Mouse (Mus musculus) adrenal gland, adult 18-20 months (tissue): ENCODE measurements around the gene Tmco3. TPM values are rescaled to one million over a fixed set of nuclear protein-coding genes. Genes with fewer than 3 reads are reported as not detected.

Experiments used
- DNase-seq, 2 experiments: peaks; one replicate each; pipeline ENCODE4 v3.0.0; 2021 to 2022; ENCODE audit warnings: low spot score in 2 of 2
- long read RNA-seq, 2 experiments: library from polyadenylated mRNA; stranded (forward); transcript quantifications; one replicate each; pipeline ENCODE4 v2.0.0; 2021
- total RNA-seq, 2 experiments: library from RNA; stranded (reverse); gene quantifications; 1 replicate in 1 of 2; 2 replicates in 1 of 2; pipeline ENCODE4 v1.2.3; 2021

Gene Tmco3
- total RNA-seq: 10 to 100 TPM; 31.2 to 33.2 TPM
- long read RNA-seq, experiment 1, full-length matches to known transcripts: 20 of 48 reads
- long read RNA-seq, experiment 1, partial matches to known transcripts: 0 of 48 reads
- long read RNA-seq, experiment 1, other reads (novel, unspliced or antisense): 28 of 48 reads
- long read RNA-seq, experiment 2, full-length matches to known transcripts: 49 of 130 reads
- long read RNA-seq, experiment 2, partial matches to known transcripts: 9 of 130 reads
- long read RNA-seq, experiment 2, other reads (novel, unspliced or antisense): 72 of 130 reads

- DNase-seq: peak; percentile 94 to 95
These were observed at the start of gene Tmco3, which contains the start of gene Dcun1d2 for GRCm38 (mm10) chr8:13287692-13288623. Tmco3 (plus strand) TSS chr8:13288190. Dcun1d2 (minus strand) TSS chr8:13288131.

- no peak for DNase-seq
These were observed 47.9 kb upstream of the Tmco3 start for GRCm38 (mm10) chr8:13240055-13240454.

GRCm38 (mm10) chr8:13240691-13241090 is 47.3 kb upstream of the Tmco3 start:
- no peak for DNase-seq

GRCm38 (mm10) chr8:13242985-13243870 is 44.8 kb upstream of the Tmco3 start:
- no peak for DNase-seq

- no peak for DNase-seq
These were observed 43.6 kb upstream of the Tmco3 start for GRCm38 (mm10) chr8:13244343-13244880.

GRCm38 (mm10) chr8:13252837-13253236 is 35.2 kb upstream of the Tmco3 start:
- no peak for DNase-seq

- DNase-seq: no peak
These were observed 34.6 kb upstream of the Tmco3 start for GRCm38 (mm10) chr8:13253413-13253812.

GRCm38 (mm10) chr8:13254019-13254418 is 34.0 kb upstream of the Tmco3 start, which contains the start of gene Adprhl1:
Adprhl1 (minus strand) TSS chr8:13254162.
- DNase-seq: peak; percentile 56 to 66

GRCm38 (mm10) chr8:13263376-13263775 is 24.6 kb upstream of the Tmco3 start:
- no peak for DNase-seq

GRCm38 (mm10) chr8:13267566-13267965 is 20.4 kb upstream of the Tmco3 start:
- DNase-seq: no peak

- DNase-seq: no peak
These were observed 15.2 kb upstream of the Tmco3 start for GRCm38 (mm10) chr8:13272834-13273233.

GRCm38 (mm10) chr8:13276941-13277447 is 11.0 kb upstream of the Tmco3 start:
- DNase-seq: no peak

- DNase-seq: no peak
These were observed 4.8 kb upstream of the Tmco3 start for GRCm38 (mm10) chr8:13283200-13283599.

GRCm38 (mm10) chr8:13287304-13287691 is 692 bp upstream of the Tmco3 start:
- peak; percentile 85 to 88 for DNase-seq

GRCm38 (mm10) chr8:13288646-13289045 is 656 bp downstream of the Tmco3 start:
- DNase-seq: no peak

- peak; percentile 83 to 85 for DNase-seq
These were observed 4.4 kb downstream of the Tmco3 start for GRCm38 (mm10) chr8:13292364-13292763.

GRCm38 (mm10) chr8:13293677-13294470 is 5.9 kb downstream of the Tmco3 start:
- DNase-seq: no peak

- DNase-seq: no peak
These were observed 11.6 kb downstream of the Tmco3 start for GRCm38 (mm10) chr8:13299571-13299970.

GRCm38 (mm10) chr8:13301036-13301435 is 13.0 kb downstream of the Tmco3 start:
- no peak for DNase-seq

- DNase-seq: no peak
These were observed 17.5 kb downstream of the Tmco3 start for GRCm38 (mm10) chr8:13305459-13305858.
